Mouse (Mus musculus) ZHBTc4 (cell line): ENCODE results near the gene Rerg.
A peak's percentile ranks its signal among the peaks of the same experiment; 100 is the strongest.

ENCODE experiments used
- DNase-seq: peaks from one replicate; pipeline ENCODE4 v3.0.0-alpha.2; 2011; ENCODE audit warnings: low read depth, low spot score

The Rerg gene

GRCm38 (mm10) chr6:137170226-137170625 lies at the start of gene Rerg:
Gene Rerg, minus strand, starts transcription at chr6:137170497.
- peak; percentile 96 for DNase-seq

GRCm38 (mm10) chr6:137217841-137218463 lies 47.7 kb upstream of the Rerg start:
- DNase-seq: no peak

- no peak for DNase-seq
These were observed 41.1 kb upstream of the Rerg start for GRCm38 (mm10) chr6:137211441-137211840.

- DNase-seq: no peak
These were observed 40.7 kb upstream of the Rerg start for GRCm38 (mm10) chr6:137210991-137211390.

- no peak for DNase-seq
These were observed 39.7 kb upstream of the Rerg start for GRCm38 (mm10) chr6:137209992-137210391.

GRCm38 (mm10) chr6:137207126-137207525 lies 36.8 kb upstream of the Rerg start:
- DNase-seq: no peak

- DNase-seq: peak; percentile 29
These were observed 35.5 kb upstream of the Rerg start for GRCm38 (mm10) chr6:137205662-137206400.

- DNase-seq: no peak
These were observed 32.4 kb upstream of the Rerg start for GRCm38 (mm10) chr6:137202661-137203060.

GRCm38 (mm10) chr6:137201578-137201977 lies 31.3 kb upstream of the Rerg start:
- DNase-seq: no peak

GRCm38 (mm10) chr6:137201166-137201565 lies 30.9 kb upstream of the Rerg start:
- peak; percentile 73 for DNase-seq

GRCm38 (mm10) chr6:137192063-137192462 lies 21.8 kb upstream of the Rerg start:
- peak; percentile 85 for DNase-seq

GRCm38 (mm10) chr6:137191026-137191425 lies 20.7 kb upstream of the Rerg start:
- DNase-seq: peak; percentile 63

- DNase-seq: no peak
These were observed 20.3 kb upstream of the Rerg start for GRCm38 (mm10) chr6:137190577-137190976.

- DNase-seq: no peak
These were observed 18.2 kb upstream of the Rerg start for GRCm38 (mm10) chr6:137188375-137188926.

- no peak for DNase-seq
These were observed 17.1 kb upstream of the Rerg start for GRCm38 (mm10) chr6:137187426-137187825.

GRCm38 (mm10) chr6:137180636-137181035 lies 10.3 kb upstream of the Rerg start:
- DNase-seq: no peak

GRCm38 (mm10) chr6:137180115-137180514 lies 9.8 kb upstream of the Rerg start:
- DNase-seq: no peak

GRCm38 (mm10) chr6:137179026-137179425 lies 8.7 kb upstream of the Rerg start:
- DNase-seq: no peak

- DNase-seq: no peak
These were observed 349 bp upstream of the Rerg start for GRCm38 (mm10) chr6:137170646-137171045.

- peak; percentile 96 for DNase-seq
These were observed 927 bp downstream of the Rerg start for GRCm38 (mm10) chr6:137169171-137169968.

- DNase-seq: no peak
These were observed 3.5 kb downstream of the Rerg start for GRCm38 (mm10) chr6:137166843-137167242.

GRCm38 (mm10) chr6:137163571-137163970 lies 6.7 kb downstream of the Rerg start:
- DNase-seq: peak; percentile 94
